Mouse (Mus musculus): ENCODE measurements at regions not wholly inside any gene's neighbourhood (a gene's known extent, or its start where the extent isn't known, plus 50 kb on each side); places are given as distances from the start of the nearest gene placed in this dataset.
A peak's percentile ranks its signal among the peaks of the same experiment; 100 is the strongest.

DNA sequence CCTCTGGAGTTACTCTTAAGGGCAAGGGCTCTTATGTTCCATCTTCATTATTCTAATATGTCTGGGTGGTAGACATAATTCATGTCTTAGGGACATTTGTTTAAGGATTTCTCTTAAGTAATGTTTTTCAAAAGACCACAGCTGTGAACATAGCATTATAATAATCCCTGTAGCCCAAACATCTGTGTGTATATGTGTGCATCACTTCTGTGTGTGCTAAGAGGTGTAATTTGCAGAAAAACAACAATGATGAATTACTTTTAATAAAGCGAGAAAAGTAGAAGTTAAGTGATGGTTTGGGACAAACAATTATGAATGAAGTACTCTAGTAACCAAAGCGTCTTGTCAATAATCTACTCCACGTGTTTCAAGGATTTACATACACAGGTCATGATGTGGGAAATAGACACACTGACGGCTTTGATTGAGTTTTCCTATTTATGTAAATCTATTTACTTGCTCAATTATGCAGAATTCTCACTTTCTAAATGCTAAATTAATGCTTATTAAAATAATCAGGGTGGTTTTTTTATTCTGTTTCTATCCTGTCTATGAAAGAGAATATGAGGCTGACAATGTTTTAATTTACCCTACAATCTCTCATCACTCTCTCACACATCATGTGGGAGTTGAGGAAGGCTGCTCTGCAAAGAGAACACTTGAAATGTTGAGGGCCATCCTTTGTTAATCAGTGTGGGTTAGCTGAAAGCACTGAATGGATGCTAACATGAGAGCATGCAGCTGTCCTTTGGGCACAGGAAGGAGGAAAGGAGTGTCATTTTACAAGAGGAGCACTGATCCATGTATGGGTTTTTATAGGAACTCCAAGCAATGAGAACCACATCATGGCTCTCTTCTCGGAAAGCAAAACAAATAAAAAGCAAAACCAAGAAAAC lies 477.8 kb upstream of the Slc8a1 start:
- no peak overlapping the region for H3K27ac ChIP-seq (ENCODE audit: low read depth)
- H3K9me3 ChIP-seq (ENCODE audit: low read depth, low read length) = no peaks in the 10 kb centered on the region
- H3K4me3 ChIP-seq (ENCODE audit: low read depth, low read length) = no peak overlapping the region
- H3K36me3 ChIP-seq (ENCODE audit: insufficient read depth) = no peaks in the 10 kb centered on the region
- H3K4me1 ChIP-seq (ENCODE audit: insufficient read depth) = no peaks in the 10 kb centered on the region
- TF ChIP-seq CTCF (IDR thresholded peaks at IDR 0.05; ENCODE audit: low read depth) = no peak
- H3K9ac ChIP-seq = no peak overlapping the region
- H3K4me2 ChIP-seq = no peak overlapping the region
- DNase-seq (no peak), ATAC-seq (ENCODE audit: insufficient read depth) (no peak)
- 79% methylated on average over 5 of the region's 5 CpGs for WGBS
- H3K27me3 ChIP-seq (ENCODE audit: insufficient read depth, low read length) = no peaks in the 10 kb centered on the region

DNA sequence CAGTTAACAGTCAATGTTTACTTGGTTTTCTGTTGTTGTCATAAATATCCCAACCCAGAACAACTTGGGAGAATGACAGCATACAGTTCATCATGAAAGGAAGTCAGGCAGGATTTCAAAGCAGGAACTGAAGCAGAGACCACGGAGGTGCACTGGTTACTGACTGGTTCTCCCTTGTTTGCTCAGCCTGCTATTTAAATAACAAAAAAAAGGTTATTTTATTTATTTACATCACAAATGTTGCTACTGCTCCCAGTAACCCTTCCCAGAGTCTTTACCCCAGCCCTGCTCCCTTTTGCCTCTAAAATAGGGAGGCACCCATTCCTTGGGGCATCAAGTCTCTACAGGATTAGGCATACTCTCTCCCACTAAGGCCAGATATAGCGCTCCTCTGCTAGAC lies 461.8 kb upstream of the Slc8a1 start:
- Histone ChIP-seq H3K27ac (ENCODE audit: low read depth) (no peak overlapping the region), H3K9ac (no peak overlapping the region), H3K4me3 (ENCODE audit: low read depth, low read length) (no peak overlapping the region), H3K27me3 (ENCODE audit: insufficient read depth, low read length) (no peaks in the 10 kb centered on the region), H3K4me1 (ENCODE audit: insufficient read depth) (no peaks in the 10 kb centered on the region), H3K4me2 (no peak overlapping the region), H3K36me3 (ENCODE audit: insufficient read depth) (no peaks in the 10 kb centered on the region), H3K9me3 (ENCODE audit: low read depth, low read length) (no peaks in the 10 kb centered on the region)
- WGBS = 65% methylated on average over 2 of the region's 2 CpGs
- ATAC-seq (ENCODE audit: insufficient read depth) (no peak), DNase-seq (no peak)
- TF ChIP-seq CTCF (IDR thresholded peaks at IDR 0.05; ENCODE audit: low read depth) = no peak

DNA sequence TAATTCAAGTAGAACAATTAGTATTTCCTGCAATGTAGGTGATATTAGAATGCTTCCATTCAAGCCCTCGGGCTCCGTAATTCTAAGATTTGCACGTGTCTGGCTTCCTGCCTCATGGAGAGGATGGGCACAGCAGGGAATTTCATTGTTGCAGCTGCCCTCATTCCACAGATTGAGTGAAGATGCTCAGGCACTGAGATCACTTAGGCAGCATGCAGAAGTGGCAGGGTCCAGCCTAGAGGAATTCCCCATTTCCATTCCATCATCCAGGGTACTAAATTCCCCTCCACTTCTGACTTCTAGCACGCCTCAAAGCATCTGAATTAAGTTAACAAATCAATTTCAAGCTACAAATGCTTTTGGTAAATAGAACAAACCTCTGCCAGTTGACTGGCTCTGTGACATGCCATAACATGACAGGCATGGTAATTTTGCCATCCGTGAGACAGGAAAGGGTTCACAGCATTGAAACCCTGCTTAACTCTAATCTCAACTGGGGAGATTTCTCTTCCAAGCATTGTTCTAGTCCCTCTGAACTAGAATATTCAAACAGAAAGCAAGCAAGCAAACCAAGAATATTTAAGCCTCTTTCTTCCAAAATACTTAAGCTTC lies 461.0 kb upstream of the Slc8a1 start:
- Histone ChIP-seq H3K4me1 (ENCODE audit: insufficient read depth) (no peaks in the 10 kb centered on the region), H3K9me3 (ENCODE audit: low read depth, low read length) (no peaks in the 10 kb centered on the region), H3K4me2 (no peak overlapping the region), H3K36me3 (ENCODE audit: insufficient read depth) (no peaks in the 10 kb centered on the region), H3K27me3 (ENCODE audit: insufficient read depth, low read length) (no peaks in the 10 kb centered on the region), H3K9ac (no peak overlapping the region), H3K27ac (ENCODE audit: low read depth) (no peak overlapping the region), H3K4me3 (ENCODE audit: low read depth, low read length) (no peak overlapping the region)
- WGBS = 70% methylated on average over 5 of the region's 5 CpGs
- DNase-seq = no peak
- no peak for ATAC-seq (ENCODE audit: insufficient read depth)
- no peak for TF ChIP-seq CTCF (IDR thresholded peaks at IDR 0.05; ENCODE audit: low read depth)

DNA sequence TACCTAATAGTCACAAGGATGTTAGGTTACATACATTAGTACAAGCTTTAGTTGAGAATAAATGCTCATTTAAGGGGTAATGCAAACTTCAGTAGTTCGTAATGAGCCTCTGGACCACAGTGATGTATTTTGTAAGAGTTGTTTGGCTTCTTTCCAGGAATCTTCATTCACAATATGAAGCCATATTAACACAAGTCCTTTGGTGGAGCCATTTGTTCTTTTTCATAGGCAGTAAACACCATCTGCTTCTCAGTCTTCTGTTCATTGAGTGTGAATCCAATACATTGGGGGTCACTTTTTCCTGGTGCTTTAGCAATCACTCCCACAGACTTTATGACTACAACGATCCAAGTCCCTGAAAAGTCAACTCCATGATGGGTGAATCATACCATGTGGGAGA lies 446.1 kb upstream of the Slc8a1 start:
- Histone ChIP-seq H3K36me3 (ENCODE audit: insufficient read depth) (no peaks in the 10 kb centered on the region), H3K27me3 (ENCODE audit: insufficient read depth, low read length) (no peaks in the 10 kb centered on the region), H3K4me2 (no peak overlapping the region), H3K4me3 (ENCODE audit: low read depth, low read length) (no peak overlapping the region), H3K9me3 (ENCODE audit: low read depth, low read length) (no peaks in the 10 kb centered on the region), H3K9ac (no peak overlapping the region), H3K4me1 (ENCODE audit: insufficient read depth) (no peaks in the 10 kb centered on the region), H3K27ac (ENCODE audit: low read depth) (no peak overlapping the region)
- DNase-seq (peak; percentile 13), ATAC-seq (ENCODE audit: insufficient read depth) (no peak)
- WGBS = 78% methylated on average over 2 of the region's 2 CpGs
- no peak for TF ChIP-seq CTCF (IDR thresholded peaks at IDR 0.05; ENCODE audit: low read depth)

DNA sequence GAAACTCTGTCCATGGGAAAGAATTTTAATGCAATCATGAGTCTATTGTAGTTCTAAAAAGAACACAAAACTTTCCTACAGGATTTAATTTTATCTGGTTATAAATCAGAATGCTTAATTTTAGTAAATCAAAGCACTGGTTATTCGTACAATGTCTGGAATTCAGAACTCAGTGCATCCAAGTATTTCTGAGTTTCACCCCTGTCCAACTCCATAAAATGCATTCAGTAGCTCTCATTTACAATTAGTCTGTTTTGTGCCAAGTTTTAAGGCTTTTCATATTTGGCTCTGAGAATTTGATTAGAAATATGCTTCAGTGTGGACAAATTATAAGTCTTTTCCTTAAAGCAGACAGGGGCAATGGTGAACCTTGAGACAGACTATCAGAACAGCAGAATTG lies 433.0 kb upstream of the Slc8a1 start:
- no peaks in the 10 kb centered on the region for H3K36me3 ChIP-seq (ENCODE audit: insufficient read depth)
- H3K4me3 ChIP-seq (ENCODE audit: low read depth, low read length) = no peak overlapping the region
- no peak for TF ChIP-seq CTCF (IDR thresholded peaks at IDR 0.05; ENCODE audit: low read depth)
- H3K4me2 ChIP-seq = no peak overlapping the region
- no peaks in the 10 kb centered on the region for H3K4me1 ChIP-seq (ENCODE audit: insufficient read depth)
- DNase-seq (no peak), ATAC-seq (ENCODE audit: insufficient read depth) (no peak)
- H3K27me3 ChIP-seq (ENCODE audit: insufficient read depth, low read length) = no peaks in the 10 kb centered on the region
- 78% methylated on average over 1 of the region's 1 CpGs for WGBS
- no peak overlapping the region for H3K9ac ChIP-seq
- H3K27ac ChIP-seq (ENCODE audit: low read depth) = no peak overlapping the region
- no peaks in the 10 kb centered on the region for H3K9me3 ChIP-seq (ENCODE audit: low read depth, low read length)

DNA sequence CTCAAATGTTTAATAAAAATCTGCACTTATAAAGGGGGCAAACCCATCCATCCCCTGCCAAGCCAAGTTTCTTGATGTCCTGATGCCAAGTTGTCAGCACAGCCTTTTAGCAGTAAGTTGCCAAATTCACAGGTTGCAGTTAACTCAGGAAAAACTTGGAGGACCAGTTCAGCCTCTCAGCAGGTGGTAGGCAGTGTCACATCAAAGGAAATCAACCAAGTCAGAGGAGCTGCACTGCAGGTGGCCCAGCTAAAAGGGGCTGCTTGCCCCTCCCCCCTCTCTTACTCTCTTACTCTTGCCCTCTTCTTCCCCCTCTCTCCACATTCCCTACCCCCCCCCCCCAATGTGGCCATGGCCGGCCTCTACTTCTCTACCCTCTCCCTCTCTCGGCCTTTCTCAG lies 415.3 kb upstream of the Slc8a1 start:
- 25% methylated on average over 2 of the region's 2 CpGs for WGBS
- ATAC-seq (ENCODE audit: insufficient read depth) = no peak

DNA sequence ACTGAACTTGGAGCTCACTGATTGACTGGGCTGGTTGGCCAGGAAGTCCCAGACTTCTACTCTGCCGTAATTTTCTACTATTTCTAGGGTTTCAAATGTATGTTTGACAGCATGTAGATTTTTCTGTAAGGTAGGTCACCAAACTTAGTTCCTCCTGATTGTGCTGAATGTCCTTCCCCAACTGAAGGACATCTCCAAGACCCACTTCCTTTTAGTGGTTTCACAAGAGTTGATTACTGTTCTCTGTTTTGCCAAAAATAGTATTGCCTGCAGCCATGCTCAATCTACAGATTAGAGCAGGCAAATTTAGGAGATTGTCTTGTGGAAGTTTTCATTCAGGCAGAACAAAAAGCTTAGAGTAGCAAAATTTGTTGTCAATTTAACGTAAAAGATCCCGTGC lies 396.7 kb upstream of the Slc8a1 start:
- TF ChIP-seq CTCF (IDR thresholded peaks at IDR 0.05; ENCODE audit: low read depth) = no peak
- DNase-seq (no peak), ATAC-seq (ENCODE audit: insufficient read depth) (no peak)
- Histone ChIP-seq H3K4me2 (no peak overlapping the region), H3K9me3 (ENCODE audit: low read depth, low read length) (no peaks in the 10 kb centered on the region), H3K4me3 (ENCODE audit: low read depth, low read length) (no peak overlapping the region), H3K9ac (no peak overlapping the region), H3K27me3 (ENCODE audit: insufficient read depth, low read length) (no peaks in the 10 kb centered on the region), H3K27ac (ENCODE audit: low read depth) (no peak overlapping the region), H3K36me3 (ENCODE audit: insufficient read depth) (no peaks in the 10 kb centered on the region), H3K4me1 (ENCODE audit: insufficient read depth) (no peaks in the 10 kb centered on the region)
- 86% methylated on average over 3 of the region's 3 CpGs for WGBS

More for the DNA sequence above, 415.3 kb upstream of the Slc8a1 start:
- TF ChIP-seq CTCF (IDR thresholded peaks at IDR 0.05; ENCODE audit: low read depth) = no peak
- no peaks in the 10 kb centered on the region for H3K9me3 ChIP-seq (ENCODE audit: low read depth, low read length)
- no peak overlapping the region for H3K4me2 ChIP-seq
- no peaks in the 10 kb centered on the region for H3K4me1 ChIP-seq (ENCODE audit: insufficient read depth)
- no peak for DNase-seq
- no peaks in the 10 kb centered on the region for H3K36me3 ChIP-seq (ENCODE audit: insufficient read depth)
- H3K27ac ChIP-seq (ENCODE audit: low read depth) = no peak overlapping the region
- no peaks in the 10 kb centered on the region for H3K27me3 ChIP-seq (ENCODE audit: insufficient read depth, low read length)
- no peak overlapping the region for H3K9ac ChIP-seq
- H3K4me3 ChIP-seq (ENCODE audit: low read depth, low read length) = no peak overlapping the region
